Mouse (Mus musculus) frontal cortex, postnatal 25 days (tissue): ENCODE measurements around the gene Plk5.
"Not testable (repeated sequence)": the region's sequence is repeated elsewhere in the genome, so short reads cannot be mapped to it uniquely, and the experiment has no call there.

Experiments used
- DNase-seq, 2 experiments: peaks; one replicate each; pipeline ENCODE4 v3.0.0; 2022; ENCODE audit warnings: low spot score in 2 of 2

Gene Plk5

DNA sequence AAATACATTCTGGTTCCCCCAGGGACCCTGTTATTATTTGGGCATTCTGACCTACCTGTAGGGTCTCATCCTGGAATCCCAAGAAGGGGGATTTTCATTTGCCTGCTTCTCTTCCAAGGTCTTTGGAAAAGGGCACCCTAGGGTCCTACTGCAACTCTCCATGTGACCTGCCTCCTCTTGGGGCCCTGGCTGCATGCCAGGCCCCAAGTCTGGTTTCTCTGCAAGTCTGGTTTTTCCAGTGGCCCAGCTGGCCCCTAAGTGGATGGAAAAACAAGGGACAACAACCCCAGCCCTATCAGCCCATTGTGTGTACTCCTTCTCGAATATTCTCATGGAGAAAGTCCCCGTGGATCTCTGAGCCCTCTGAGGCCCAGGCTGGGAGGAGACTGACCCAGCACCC lies 25.4 kb upstream of the Plk5 start:
- no peak for DNase-seq

- DNase-seq = no peak
Measured at GRCm38 (mm10) chr10:80331636-80332524, 24.4 kb upstream of the Plk5 start.

- DNase-seq = no peak
Measured at GRCm38 (mm10) chr10:80332525-80332989, 23.7 kb upstream of the Plk5 start.

DNA sequence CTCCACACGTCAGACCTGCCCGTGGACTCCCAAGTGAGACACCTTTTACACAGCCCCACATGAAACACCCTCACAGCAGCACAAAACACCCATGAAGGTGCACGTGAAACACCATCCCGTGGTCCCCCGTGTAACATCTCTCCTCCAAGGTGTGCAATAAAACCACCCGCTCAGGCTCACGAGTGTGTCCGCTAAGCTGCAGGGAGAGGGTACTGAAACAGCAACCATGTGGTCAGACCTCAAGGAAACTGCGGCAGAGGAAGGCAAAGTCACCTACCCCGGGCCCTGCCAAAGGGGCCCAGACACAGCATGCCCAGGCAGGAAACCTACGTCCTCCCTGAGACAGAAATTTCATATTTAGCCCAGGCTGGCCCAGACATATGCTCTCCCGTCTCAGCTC lies 20.0 kb upstream of the Plk5 start:
- no peak for DNase-seq

DNA sequence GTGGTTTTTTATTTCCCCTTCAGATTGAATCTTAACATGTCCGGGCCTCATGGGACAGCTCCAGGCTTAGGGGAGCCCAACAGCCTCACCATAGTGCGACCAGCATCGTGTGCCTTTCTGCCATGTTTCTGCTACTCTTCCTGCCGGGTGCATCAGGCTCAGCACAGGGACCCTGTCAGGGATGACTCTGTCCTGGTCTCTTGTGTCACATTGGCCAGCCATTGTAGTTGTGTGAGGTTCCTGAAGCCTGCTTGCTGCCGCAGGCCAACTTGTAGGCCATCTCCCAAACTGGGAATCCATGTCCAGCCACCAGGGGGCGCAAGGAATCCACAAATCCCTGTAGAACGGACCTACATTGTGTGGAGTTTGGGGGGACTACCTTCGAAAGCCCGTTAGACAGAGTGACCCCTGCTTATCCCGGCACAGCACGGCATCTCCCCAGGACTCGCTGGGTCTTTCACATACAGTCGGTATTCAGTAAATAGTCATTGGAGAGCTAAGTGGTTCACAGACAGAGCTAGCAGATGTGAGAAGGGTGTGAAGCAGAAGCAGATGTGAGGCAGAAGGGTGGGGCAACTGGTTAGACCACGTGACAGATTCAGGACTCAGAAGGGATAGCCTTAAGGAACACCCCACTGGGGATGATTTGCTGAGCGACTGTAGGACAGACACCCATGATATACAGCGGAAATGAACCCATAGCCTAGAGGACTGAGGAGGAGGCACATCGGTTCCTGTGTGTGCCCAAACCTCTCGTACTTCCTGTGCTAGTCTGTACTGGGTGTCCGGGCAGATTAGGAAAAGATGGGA lies 16.1 kb upstream of the Plk5 start:
- peak; percentile 85 to 89 for DNase-seq

- no peak for DNase-seq
Measured at GRCm38 (mm10) chr10:80341026-80341425, 15.2 kb upstream of the Plk5 start.

GRCm38 (mm10) chr10:80341491-80342304 lies 14.6 kb upstream of the Plk5 start:
- no peak for DNase-seq

GRCm38 (mm10) chr10:80342305-80342748 lies 13.9 kb upstream of the Plk5 start:
- DNase-seq = no peak

DNA sequence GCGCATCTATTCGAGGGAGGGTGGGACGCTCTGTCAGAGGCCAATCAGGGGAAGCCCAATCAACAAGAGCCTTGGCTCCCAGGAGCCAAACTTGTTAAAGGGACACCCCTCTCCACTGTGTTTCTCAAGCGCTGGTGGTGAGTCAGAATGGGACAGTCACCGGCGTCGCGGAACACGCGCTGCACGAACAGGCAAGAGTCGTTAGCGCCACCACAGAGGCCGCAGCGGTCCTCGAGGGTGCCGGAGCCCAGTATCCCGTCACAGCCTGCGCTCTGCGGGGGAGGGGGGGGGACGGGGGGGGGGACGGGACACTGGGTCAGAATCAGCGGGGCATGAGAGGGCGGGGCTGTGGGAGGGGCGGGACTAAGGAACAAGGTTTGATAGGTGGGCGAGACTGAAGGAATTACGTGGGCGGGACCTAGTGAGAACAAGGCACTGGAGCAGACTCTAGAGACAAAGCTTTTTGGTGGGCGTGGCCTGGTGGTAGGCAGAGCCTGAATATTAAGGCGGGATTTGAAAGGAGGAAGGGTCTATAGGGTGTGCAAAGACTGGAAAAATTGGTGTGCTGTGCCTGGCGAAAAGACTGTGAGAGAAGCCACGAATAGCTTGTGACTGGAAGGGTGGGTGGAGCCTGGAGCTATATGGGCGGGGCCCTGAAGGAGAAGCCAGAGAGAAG lies 13.4 kb upstream of the Plk5 start:
- DNase-seq = no peak

DNA sequence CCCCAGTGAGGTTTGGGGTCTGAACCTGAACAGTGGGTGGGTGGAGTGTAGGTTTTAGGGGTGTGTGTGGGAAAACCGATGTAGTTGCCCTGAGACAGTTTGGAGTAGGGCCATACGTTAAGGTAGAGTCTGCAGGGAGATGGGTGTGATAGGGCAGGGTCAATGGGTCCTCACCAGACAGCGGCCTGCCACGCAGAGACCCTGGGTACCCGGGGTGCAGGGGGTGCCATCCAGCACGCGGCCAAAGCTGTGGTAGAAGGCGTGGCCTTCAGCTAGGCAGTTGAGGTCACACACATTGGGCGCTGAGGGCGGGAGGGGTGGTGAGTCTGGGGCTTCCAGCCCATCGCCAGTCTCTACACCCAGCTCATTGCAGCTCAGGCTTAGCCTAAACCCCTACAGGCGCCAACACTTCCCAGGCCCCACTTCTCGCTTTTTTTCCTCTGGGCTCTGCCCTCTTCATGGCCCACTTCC lies 12.8 kb upstream of the Plk5 start:
- no peak for DNase-seq

DNA sequence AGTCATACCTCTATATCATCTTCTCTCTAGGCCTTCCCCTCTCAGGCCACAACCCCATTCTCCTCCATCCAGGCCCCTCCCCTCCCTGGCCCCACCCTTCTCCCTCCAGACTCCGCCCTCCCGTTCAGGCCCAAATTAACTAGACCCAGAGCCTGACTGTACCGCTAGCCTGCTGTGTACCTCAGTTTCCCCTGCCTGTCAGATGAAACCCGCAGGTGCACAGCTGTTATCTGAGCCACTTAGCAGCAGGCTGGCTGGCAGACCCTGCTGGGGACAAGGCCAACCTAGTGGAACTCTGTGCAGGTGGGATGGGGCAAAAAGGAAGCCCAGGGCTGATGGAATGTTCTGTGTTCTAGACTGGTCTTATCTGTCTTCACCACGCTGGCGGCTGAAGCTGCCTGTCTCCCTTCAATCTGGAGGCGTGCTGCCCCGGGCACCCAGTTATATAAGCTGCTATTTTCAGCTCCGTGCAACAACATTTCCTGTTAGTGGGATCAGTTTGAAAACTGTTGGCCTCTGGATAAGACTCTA lies 12.1 kb upstream of the Plk5 start:
- DNase-seq = no peak

- no peak for DNase-seq
Measured at GRCm38 (mm10) chr10:80345122-80345521, 11.1 kb upstream of the Plk5 start.

DNA sequence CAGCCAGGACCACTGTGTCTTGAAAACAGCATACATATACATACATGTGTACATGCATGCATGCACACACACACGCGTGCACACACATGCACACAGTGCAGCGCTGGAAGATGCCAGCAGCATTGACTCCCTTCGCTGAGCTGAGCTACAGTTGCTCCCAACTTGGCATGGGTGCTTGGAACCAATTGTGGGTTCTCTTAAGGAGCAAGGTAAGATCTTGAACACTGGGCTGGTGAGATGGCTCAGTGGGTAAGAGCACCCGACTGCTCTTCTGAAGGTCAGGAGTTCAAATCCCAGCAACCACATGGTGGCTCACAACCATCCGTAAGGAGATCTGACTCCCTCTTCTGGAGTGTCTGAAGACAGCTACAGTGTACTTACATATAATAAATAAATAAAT lies 10.3 kb upstream of the Plk5 start:
- DNase-seq = not testable (repeated sequence)

DNA sequence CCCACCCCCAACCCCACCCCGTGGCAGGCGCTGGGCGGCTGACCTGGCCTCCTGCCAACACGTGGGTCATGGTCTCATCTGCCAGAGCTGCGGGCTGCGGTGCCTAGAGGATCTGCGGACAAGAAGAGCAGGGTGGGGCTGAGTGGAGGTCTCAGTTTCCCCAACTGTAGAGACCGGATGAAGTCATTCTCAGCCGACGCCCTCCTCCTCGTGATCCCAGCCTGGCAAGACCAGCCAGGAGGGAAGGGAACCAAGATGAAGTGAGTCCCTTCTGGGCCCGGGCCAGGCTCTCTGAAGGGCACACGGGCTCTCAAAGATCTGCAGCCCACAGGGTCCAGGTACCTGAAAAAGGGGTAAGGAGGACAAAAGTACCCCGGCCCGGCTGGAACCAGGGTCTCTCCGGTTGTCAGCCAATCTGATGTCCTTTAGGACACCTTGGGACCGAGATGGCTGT lies 8.7 kb upstream of the Plk5 start:
- DNase-seq = no peak

- no peak for DNase-seq
Measured at GRCm38 (mm10) chr10:80348244-80348781, 7.9 kb upstream of the Plk5 start, which contains the start of gene Adamtsl5. Gene Adamtsl5, minus strand, starts transcription at chr10:80348412.

DNA sequence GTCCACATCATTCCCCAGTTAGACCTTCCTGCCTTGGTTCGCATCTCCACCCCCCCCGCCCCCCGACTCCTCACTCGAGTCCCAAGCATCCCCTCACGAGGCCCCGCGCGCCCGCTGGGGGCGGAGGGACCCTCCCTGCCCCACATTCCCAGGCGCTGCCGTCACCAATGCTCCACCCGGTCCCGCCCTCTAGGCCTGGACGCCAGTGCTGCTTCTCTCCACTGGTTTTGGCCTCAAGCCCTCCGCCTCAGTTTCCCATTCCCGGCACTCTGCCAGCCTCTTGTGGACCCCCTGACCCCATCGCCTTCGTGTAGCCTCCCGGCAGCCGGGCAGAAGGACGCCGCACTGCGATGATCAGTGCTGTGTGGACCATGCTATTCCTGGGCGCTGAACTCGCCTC lies 7.3 kb upstream of the Plk5 start:
- no peak for DNase-seq

- DNase-seq = peak; percentile 82 to 88
Measured at GRCm38 (mm10) chr10:80350292-80350691, 6.0 kb upstream of the Plk5 start.

- DNase-seq = no peak
Measured at GRCm38 (mm10) chr10:80351896-80352295, 4.4 kb upstream of the Plk5 start.

- DNase-seq = no peak
Measured at GRCm38 (mm10) chr10:80352727-80353126, 3.5 kb upstream of the Plk5 start.

DNA sequence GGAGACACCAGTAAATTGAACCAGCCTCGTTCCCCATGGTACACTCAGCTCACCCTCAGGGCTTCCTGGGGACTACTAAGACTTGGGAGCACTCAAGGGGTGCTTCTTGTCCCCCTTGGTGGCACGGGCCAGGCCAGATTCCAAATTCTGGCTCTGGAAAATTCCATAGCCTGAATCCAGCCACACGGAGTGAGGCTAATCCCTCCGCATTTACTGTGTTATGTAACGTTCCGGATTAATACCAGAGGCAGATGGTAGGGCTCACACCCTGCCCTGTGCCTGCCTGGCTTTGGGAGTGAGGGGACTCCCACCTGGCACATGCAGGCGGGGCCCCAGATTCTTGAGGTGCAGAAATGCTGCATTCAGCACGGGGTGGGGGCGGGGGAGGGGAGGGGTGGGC lies 828 bp upstream of the Plk5 start:
- DNase-seq = no peak
